Mouse (Mus musculus): ENCODE results near the gene Tmprss9.

Gene Tmprss9

DNA sequence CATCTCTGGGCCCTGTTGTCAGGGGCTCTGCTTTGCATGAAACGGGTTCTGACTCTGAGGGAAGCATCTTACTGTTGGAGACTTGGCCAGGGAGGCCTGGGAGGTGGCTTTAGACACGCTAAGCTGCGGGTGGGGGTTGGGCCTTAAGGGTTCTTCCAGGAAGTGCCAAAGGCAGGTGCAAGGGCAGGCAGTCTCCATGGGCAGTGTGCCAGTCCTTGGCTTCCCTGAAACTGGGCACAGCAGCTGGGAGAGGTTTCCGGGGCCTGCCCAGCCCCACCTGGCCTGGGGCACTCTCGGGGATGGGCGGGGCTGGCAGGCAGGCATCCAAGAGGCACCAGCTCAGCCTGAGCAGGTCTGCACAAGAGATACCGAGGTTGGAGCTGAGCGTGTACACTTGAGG lies 66.0 kb downstream of the Tmprss9 start:
- no peak for DNase-seq (ENCODE audit: low read depth, low spot score)

DNA sequence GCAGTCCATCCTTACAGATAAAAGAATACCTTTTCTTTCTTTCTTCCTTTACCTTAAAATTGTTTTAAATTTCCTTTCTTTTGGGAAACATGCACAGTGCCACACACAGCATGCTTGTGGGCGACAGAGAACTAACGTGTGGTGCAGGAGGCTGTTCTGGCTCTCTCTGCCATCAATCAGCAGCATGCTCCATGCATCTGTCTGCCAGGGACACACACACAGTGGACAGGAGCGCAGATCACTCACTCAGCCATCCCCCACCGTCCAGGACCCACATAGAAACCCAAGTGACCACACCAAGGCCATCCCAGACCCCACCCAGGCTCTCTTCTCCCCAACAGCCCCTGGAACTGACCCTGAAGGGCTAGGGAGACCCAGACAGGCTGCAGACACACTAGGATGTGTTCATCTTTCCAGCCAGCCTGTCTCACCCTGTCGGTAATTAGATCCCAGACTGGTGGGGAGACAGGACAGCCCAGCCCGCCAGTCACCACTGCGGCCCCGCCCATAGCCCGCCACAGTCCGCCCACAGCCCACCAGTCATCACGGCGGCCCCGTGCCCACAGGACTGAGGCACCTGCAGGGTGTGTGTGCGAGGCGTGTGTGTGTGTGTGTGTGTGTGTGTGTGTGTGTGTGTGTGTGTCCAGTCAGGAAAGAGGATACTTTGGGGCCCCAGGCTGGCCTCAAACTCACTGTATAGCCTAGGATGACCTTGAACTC lies 67.3 kb downstream of the Tmprss9 start:
- no peak for DNase-seq (ENCODE audit: low read depth, low spot score)

DNA sequence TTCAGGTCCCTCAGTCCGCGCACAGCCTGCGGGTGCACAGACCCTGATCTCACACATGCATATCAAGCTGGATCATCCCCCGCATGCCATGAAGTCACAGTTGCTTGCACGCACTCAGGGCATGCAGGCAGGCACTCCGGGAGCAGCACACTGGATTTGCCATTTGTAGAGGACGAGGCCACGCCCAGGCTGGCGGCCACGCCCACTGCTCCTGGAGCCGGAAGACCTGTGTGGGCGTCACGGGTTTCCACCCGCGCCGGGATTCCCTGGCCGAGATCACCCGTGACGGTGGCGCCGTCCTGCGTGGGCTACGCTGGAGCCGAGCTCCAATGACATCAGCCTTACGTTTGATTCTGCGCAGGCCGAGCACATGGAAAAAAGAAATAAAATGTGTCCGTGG lies 68.0 kb downstream of the Tmprss9 start:
- peak; percentile 95 for DNase-seq (ENCODE audit: low read depth, low spot score)

DNA sequence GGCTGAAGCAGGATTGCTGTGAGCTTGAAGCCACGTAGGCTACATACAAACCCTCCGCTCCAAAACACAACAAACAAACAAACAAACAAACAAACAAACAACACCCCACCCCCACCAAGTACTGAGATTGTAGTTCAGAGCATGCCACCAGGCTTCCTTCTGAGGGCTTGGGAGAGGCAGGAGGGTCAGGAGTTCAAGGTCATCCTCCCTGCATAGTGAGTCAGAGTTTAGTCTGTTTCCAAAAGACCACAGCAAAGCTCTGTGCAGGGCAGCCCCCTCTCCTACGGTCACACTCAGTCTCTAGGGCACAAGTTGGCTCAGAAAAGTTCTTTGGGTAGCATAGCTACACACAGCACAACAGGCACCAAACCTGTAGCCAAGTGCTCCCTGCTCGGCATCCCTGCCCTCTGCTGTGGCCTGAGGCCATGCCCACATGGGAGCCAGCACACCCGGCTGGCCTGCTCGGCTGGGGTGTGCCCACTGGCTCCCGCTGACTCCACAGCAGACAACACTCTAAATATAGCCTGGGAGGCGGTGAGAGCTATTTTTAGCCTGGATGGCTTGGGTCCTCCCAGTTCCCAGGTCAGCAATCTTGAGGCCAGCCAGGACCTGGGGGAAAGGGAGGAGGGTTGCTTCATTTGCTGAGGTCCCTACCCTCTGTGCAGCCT lies 68.8 kb downstream of the Tmprss9 start:
- DNase-seq (ENCODE audit: low read depth, low spot score), result peak; percentile 92

DNA sequence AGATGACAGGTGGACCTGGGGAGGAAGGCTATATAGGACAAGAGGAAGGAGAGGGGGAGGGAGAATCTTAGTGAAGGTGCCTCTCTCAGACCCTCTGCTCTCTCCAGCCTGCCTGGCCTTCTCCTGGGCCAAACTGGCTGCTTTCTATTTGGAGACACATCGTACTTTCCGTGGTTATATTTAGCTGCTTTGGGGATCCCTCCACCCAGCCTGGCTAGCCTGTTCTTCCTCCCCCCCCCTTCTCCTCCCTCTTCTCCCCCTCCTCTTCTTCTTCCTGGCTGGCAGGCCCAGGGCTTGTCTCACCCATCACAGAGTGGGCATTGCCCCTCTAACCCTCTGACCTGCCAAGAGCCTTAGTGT lies 69.3 kb downstream of the Tmprss9 start:
- no peak for DNase-seq (ENCODE audit: low read depth, low spot score)

DNA sequence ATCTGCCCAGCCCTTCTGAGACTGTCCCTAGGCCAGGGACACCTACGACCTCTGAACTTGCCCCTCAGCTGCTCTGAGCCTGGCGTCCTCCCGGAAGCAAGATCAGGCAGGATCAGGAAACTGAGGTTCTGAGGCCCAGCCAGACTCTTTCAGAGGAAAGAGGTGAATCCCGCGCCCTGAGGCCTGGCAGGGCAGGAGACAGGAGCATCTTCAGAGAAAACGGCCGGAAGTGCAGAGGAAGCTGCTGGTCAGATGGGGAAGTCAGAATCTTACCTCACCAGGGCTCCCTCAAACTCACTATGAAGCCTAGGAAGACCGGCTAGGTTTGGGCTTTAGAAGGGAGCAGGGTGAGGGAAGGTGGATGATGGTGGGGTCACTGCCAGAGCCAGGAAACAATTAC lies 71.3 kb downstream of the Tmprss9 start:
- no peak for DNase-seq (ENCODE audit: low read depth, low spot score)

DNA sequence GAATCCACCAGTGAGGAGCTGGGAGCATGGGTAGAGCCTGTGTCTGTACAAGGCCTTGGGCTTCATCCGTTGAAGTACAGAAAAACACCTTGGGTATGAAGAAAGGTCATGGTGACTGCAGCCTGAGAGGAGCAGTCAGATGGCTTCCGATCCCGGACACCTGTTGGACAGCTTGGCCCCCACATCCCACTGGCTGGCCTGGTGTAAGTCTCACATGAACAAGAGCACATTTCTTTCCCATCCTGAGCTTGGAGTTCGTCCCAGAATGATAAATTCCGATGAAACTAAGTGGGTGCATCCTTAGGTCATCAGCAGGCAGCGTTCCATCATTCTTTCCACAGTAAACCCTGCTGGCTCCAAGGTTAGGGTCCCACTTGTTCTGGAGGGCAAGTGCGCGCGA lies 72.1 kb downstream of the Tmprss9 start:
- DNase-seq (ENCODE audit: low read depth, low spot score), result no peak

DNA sequence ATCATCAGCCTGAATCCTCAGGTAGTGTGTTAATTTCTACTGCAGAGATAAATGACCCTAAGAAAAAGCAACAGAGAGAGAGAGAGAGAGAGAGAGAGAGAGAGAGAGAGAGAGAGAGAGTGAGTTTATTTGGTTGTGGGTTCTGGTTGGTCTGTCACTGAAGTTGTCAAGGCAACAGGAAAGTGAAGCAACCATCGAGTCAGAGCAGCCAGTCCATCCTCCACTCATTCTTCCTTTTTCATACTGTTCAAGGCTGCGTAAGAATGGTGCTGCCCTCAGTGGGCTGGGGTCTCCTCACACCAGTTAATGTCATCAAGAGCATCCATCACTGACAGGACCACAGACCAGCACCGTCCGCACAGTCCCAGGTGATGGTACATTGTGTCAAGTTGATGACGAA lies 72.6 kb downstream of the Tmprss9 start:
- no peak for DNase-seq (ENCODE audit: low read depth, low spot score)

DNA sequence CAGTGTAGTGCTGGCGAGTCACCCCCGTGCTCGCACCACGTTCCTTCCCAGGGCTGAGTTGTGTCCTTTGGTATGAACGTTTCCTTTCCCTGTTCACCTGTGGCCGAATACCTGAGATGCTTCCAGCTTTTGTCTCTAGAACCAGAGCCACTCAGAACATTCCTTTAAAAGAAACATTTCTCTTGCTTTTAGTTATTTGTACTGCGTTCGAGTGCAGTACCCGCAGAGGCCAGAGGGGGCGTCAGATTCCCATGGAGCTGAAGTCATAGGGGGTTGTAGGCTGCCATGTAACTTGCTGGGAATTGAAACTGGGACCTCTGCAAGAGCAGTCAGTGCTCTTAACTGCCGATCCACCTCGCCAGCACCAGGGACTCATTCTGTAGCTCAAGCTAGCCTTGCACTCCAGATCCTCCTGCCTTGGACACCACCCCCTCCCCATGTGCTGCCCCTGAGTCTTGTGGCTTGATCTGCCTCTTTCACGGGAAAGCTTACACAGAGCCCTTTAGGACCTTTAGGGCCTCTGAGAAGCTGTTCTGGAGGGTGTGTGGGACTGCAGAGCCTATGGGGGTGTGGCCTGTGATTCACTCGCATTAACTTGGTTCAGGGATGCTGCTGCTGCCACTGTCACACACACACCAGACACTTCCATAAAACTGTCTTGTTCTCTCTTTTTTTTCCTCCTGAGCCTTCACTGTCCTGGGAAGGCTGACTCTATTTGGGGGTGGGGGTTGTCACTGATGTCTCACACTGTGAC lies 75.2 kb downstream of the Tmprss9 start:
- peak; percentile 76 for DNase-seq (ENCODE audit: low read depth, low spot score)

DNA sequence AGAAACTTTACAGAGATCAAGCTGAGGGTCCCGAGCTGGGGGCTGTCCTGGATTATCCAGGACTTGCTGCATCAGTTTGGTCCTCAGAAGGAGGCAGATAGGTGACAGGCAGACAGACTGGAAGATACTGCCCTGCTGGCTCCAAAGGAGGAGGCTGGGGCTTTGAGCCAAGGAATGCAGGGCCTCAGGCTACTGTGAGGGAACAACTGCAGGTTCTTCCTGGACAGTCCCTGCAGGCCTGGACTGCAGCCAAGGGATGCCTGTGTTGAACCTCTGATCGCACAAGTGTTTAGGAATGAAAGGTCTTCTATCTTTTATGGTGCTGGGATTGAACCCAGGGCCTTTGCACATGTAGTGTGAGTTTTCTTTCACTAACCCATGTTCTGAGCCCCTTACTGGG lies 76.2 kb downstream of the Tmprss9 start:
- no peak for DNase-seq (ENCODE audit: low read depth, low spot score)

DNA sequence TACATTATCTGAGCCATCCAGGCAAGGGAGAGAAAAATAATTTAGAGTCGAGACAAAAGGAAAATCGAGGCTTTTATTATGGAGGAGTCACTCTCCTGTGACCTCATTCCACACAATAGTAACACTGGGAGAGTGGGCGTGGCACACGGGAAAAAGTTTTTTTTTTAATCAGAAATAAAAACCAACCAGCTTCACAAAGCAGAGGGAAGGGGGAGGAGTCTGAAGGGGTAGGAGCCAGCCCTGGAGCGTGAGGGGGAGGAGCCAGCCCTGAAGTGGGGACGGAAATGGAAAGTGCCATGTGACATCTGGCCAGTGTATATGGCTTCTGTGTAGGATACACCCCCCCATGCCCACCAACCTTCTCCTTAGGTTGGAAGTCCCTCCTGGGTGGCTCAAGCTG lies 76.9 kb downstream of the Tmprss9 start:
- DNase-seq (ENCODE audit: low read depth, low spot score), result peak; percentile 83

DNA sequence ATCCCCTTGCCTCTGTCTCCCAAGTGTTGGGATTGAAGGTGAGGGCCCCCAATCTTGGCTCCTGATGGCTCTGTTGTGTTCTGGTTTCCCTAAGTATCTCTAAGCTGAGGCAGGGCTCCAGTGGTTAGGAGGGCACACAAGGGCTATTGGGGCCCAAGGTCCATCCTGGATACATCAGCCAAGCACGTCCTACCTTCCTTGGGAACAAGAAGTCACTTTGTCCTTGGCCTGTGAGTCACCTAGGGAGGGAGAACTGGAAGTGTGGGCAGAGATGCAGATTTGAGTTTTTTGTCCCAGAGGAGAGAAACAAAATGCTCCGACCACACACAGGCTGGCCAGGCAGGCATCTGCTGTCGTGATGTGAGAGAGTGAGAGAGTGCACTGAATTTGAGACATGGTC lies 77.4 kb downstream of the Tmprss9 start:
- DNase-seq (ENCODE audit: low read depth, low spot score), result no peak
